Mouse (Mus musculus): ENCODE measurements around the gene Tspyl3. TPM values are rescaled to one million over a fixed set of nuclear protein-coding genes. Genes with fewer than 3 reads are reported as not detected.

The Tspyl3 gene
- total RNA-seq, 2 experiments from 2014 or later = 2.2 to 2.3 TPM

DNA sequence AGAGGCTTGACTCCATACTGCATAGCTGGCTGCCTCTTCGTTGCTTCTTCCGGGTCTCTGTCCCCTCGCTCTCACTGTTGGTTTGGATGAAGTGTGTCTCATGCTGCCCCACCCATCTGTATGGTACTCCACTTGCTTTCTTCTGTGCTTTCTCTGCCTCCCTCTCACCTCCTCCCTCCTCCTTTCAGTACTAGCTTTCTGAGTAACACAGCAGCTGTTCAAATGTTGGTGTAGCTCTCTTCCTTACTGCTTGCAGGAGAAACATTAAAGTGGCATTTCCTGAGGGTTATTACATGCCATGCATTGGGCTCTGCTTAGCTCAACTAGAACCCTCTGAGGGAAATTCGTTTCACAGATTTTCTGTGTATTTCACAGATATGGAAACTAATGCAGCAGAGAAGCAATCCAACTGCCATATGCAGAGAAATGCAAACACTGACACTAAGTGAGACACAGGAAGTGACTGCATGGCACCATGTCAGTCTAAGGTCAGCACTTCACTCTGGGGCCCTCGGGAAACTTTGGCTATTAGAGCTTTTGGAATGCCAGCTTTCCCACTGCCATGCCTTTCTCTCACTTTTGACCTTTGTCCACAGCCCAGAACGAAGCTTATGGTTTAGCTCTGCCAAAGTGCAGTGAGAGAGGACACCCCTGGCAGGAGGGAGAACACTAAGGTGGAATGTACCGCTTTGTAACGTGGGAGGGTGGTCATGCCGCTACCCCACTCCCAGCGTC is 45.9 kb downstream of the Tspyl3 start:
- DNase-seq (ENCODE audit: low spot score in 2 of 2) = no peak

DNA sequence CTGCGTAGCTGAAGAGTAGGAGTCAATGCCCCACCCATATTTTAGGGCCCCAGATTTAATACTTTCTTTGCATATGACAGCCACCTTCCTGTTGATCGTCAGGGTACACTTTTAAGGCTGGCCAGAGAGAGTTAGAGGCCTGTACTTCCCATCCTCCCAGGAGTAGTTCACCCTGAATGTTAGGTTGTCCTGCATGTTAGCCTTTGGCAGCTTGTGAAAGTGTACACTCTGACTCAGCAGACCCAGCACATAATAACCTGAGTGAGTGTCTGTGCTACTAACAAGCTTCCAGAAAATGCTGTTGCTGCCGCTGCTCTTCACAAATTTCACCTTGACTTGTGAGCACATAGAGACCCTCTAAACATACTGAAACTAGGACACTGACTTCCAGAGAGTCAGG is 48.1 kb downstream of the Tspyl3 start:
- no peak for DNase-seq (ENCODE audit: low spot score in 2 of 2)

DNA sequence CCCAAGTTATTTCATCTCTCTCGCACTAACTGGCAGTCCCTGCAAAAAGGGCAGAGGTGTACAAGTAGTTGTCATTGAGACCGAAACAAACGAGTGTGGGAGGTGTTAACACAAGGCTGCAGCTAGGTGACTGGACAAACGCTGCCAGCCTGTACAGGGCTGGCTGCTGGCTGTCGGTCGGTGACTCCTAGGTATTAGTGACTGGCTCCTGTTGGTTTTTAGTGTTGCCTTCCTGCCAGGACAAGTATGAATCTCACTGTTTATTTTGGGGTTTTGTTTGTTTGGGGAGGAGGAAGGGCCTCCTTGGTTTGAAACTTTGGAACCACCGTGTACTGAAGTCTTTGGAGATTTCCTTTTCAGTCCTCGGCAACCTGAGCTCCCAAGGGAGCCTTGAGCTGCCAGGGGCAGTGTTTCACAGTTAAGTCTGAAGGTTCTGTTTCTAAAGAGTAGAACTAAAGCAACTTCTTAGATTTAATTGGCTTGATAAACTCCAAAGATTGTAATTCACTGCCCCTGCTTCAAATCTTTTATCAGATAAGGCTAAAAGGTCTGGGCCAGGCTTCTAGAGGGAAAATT is 49.2 kb downstream of the Tspyl3 start:
- no peak for DNase-seq (ENCODE audit: low spot score in 2 of 2)

Other genes starting within 250 kb of the Tspyl3 start
- gene Pdrg1, start 210.0 kb downstream of the Tspyl3 start, total RNA-seq (2021) = 100 to 1,000 TPM; 187 to 200 TPM
- gene Xkr7, start 193.6 kb downstream of the Tspyl3 start, total RNA-seq (2021) = 1 to 10 TPM in 1 of 2 experiments, under 1 TPM in 1; 0.86 to 1.3 TPM
- 10 to 100 TPM; 10.2 to 10.7 TPM for gene Ccm2l, start 159.5 kb downstream of the Tspyl3 start, total RNA-seq (2021)
- gene Hck, start 117.0 kb downstream of the Tspyl3 start, total RNA-seq (2021) = 1 to 10 TPM; 3.9 to 4.2 TPM
- gene Tm9sf4, start 64.1 kb downstream of the Tspyl3 start, total RNA-seq (2021) = 100 to 1,000 TPM in 1 of 2 experiments, 10 to 100 TPM in 1; 94.6 to 101 TPM
- gene Plagl2, start 16.0 kb upstream of the Tspyl3 start, total RNA-seq (2021) = 1 to 10 TPM; 8.3 to 9.1 TPM
- 10 to 100 TPM; 35.7 to 47.9 TPM for gene Pofut1, start 16.1 kb upstream of the Tspyl3 start, total RNA-seq (2021)
- gene Kif3b, start 66.0 kb upstream of the Tspyl3 start, total RNA-seq (2021) = 10 to 100 TPM; 21.4 to 25.3 TPM
- 10 to 100 TPM; 15.4 to 20.9 TPM for gene Asxl1, start 120.4 kb upstream of the Tspyl3 start, total RNA-seq (2021)

Data from adrenal gland, adult 18-20 months (tissue).